Mouse (Mus musculus) heart, adult 2 months (tissue): ENCODE results near the gene Hormad2.

Source experiments
- CTCF ChIP-seq: fragments of 200-600 bp; IDR thresholded peaks from 2 replicates; pipeline ENCODE4 v1.8.1; 2022; ENCODE audit warnings: antibody characterized with exemption, mild to moderate bottlenecking, moderate library complexity
- POLR2A ChIP-seq: fragments of 200-500 bp; IDR thresholded peaks from 2 replicates; pipeline ENCODE4 v1.6.1; 2011; ENCODE audit warnings: mild to moderate bottlenecking, low read depth, low read length, control low read depth; ENCODE audit not compliant: insufficient read depth

GRCm38 (mm10) chr11:4319212-4319955 lies 121.5 kb downstream of the Hormad2 start:
- TF ChIP-seq CTCF, result no peak
- no peak for TF ChIP-seq POLR2A
